Mouse (Mus musculus): Measurements from ENCODE around the gene Adam15. TPM values are rescaled to one million over a fixed set of nuclear protein-coding genes. Genes with fewer than 3 reads are reported as not detected.

Gene Adam15
- polyA plus RNA-seq, 1 experiment from 2014 or later: 28.4 TPM

DNA sequence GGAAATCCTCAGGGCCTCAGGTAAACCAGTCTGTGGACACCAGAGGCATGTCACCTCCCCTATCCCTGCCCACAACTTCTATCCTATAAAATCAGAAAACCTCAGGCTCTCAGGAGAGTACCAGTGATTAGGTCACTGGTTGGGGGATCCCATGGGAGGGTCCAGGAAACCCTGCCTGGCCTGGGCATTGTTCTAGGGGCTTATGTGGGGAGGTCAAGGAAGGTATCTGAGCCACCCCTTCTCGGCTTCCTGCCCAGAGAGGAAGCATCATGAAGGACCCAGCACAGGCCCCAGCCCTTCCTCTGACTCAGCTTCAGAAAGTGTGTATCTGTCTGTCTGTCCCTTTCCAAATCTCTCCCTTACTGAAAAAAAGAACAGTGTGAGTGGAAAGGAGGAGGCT lies 1.9 kb downstream of the Adam15 start:
- Histone ChIP-seq H3K4me2 (ENCODE audit: low read depth, low read length, severe bottlenecking) (no peak overlapping the region), H3K4me1 (replicated peaks; ENCODE audit: control insufficient read depth, insufficient read depth, low read length) (peaks cover 8% of the 10 kb centered on the region), H3K27me3 (ENCODE audit: control insufficient read depth, insufficient read depth, low read length) (0 out of 2 replicates have a peak, but pooled peaks cover 4% of the 10 kb centered on the region), H3K9me3 (ENCODE audit: control insufficient read depth, low read length) (no peaks in the 10 kb centered on the region), H3K9ac (ENCODE audit: low read length) (no peak overlapping the region), H3K36me3 (ENCODE audit: control insufficient read depth, insufficient read depth, low read length) (no peaks in the 10 kb centered on the region), H3K4me3 (ENCODE audit: low read depth, low read length) (no peak overlapping the region), H3K27ac (ENCODE audit: low read depth, low read length) (no peak overlapping the region)
- no peak for DNase-seq (ENCODE audit: low spot score)
- WGBS: 45% methylated on average over 1 of the region's 1 CpGs
- ATAC-seq (replicated peaks; ENCODE audit: low FRiP score): no peak

DNA sequence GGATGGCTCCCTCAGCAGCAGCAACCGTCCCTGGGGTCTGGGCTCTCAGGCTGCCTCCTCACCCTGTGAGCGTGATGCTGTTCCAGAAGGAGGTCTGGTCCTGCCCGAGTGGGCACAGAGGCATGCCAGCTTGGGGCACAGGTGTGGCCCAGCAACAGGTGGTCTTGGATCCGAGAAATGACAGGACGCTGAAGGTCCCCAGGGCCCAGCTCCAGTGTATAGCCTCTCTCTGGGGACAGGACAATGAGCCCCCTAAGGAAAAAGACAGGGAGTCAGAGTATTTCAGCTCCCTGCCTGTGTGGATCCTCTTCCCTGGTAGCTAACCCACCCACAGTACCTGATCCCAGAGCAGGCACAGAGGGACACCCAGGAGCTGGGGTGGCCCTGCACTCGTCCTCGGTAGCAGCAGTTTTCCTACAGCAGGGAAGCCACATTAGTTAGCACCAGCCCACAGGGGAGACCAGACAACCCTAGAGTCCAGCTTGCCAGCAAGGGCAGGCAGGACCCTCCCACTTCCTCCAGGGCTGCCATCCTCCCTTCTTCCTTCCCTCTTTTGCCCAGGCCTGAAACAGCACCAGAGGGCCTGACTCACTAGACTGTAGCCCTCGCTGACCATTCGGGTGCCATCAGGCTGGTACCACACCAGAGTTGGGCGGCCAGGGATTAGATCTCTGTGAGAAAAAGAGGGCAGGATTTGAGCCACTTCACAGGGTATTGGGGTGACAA lies 2.8 kb downstream of the Adam15 start:
- peaks cover 8% of the 10 kb centered on the region for H3K4me1 ChIP-seq (replicated peaks; ENCODE audit: control insufficient read depth, insufficient read depth, low read length)
- DNase-seq (ENCODE audit: low spot score): no peak
- no peak overlapping the region for H3K4me3 ChIP-seq (ENCODE audit: low read depth, low read length)
- no peaks in the 10 kb centered on the region for H3K9me3 ChIP-seq (ENCODE audit: control insufficient read depth, low read length)
- 87% methylated on average over 10 of the region's 10 CpGs for WGBS
- H3K9ac ChIP-seq (ENCODE audit: low read length): no peak overlapping the region
- no peak overlapping the region for H3K4me2 ChIP-seq (ENCODE audit: low read depth, low read length, severe bottlenecking)
- no peak overlapping the region for H3K27ac ChIP-seq (ENCODE audit: low read depth, low read length)
- H3K27me3 ChIP-seq (ENCODE audit: control insufficient read depth, insufficient read depth, low read length): 0 out of 2 replicates have a peak, but pooled peaks cover 4% of the 10 kb centered on the region
- no peaks in the 10 kb centered on the region for H3K36me3 ChIP-seq (ENCODE audit: control insufficient read depth, insufficient read depth, low read length)
- no peak for ATAC-seq (replicated peaks; ENCODE audit: low FRiP score)

DNA sequence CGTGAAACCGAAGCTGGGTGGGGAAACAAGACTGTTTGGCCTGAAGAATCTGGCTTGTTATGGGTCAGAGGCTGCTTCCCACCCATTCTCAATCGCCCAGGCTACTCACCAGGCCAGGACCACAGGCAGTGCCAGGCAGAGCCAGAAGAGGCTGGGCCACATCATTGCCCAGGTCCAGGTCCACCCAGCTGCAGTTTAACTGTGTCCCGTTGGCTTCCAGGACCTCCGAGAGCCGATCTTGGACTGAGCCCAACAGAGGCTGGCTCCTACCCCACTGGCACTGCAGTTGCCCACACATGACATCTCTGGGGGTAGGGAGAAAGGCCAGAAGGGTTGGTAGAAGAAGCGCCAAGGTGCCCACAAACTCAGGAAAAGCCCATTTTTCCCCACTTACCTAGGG lies 6.5 kb downstream of the Adam15 start:
- H3K9ac ChIP-seq (ENCODE audit: low read length): no peak overlapping the region
- 88% methylated on average over 7 of the region's 7 CpGs for WGBS
- H3K4me1 ChIP-seq (replicated peaks; ENCODE audit: control insufficient read depth, insufficient read depth, low read length): peaks cover 6% of the 10 kb centered on the region
- no peaks in the 10 kb centered on the region for H3K9me3 ChIP-seq (ENCODE audit: control insufficient read depth, low read length)
- no peak overlapping the region for H3K27ac ChIP-seq (ENCODE audit: low read depth, low read length)
- DNase-seq (ENCODE audit: low spot score) (no peak), ATAC-seq (replicated peaks; ENCODE audit: low FRiP score) (no peak)
- no peak overlapping the region for H3K4me2 ChIP-seq (ENCODE audit: low read depth, low read length, severe bottlenecking)
- no peak overlapping the region for H3K4me3 ChIP-seq (ENCODE audit: low read depth, low read length)
- H3K36me3 ChIP-seq (ENCODE audit: control insufficient read depth, insufficient read depth, low read length): no peaks in the 10 kb centered on the region
- H3K27me3 ChIP-seq (ENCODE audit: control insufficient read depth, insufficient read depth, low read length): no peaks in the 10 kb centered on the region

DNA sequence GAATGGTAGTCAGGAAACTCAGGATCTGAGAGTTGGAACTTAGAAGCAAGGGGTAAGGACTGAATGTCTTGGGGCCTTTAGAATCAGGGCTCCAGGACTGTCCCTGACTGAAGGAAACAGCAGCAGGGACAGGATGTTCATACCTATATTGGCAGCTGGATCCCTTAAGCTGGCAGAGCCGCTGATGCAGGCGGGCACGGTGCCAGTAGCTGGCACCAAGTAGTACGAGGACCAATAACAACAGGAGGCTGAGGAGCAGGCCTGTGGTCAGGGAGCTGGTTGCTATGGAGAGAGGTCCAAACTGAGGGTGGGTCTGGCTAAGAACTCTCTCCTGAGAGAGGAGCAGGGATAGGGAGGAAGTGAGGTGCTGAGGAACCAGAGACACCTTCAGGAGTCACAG lies 8.0 kb downstream of the Adam15 start:
- ATAC-seq (replicated peaks; ENCODE audit: low FRiP score) (no peak), DNase-seq (ENCODE audit: low spot score) (no peak)
- Histone ChIP-seq H3K36me3 (ENCODE audit: control insufficient read depth, insufficient read depth, low read length) (no peaks in the 10 kb centered on the region), H3K4me3 (ENCODE audit: low read depth, low read length) (no peak overlapping the region), H3K4me1 (replicated peaks; ENCODE audit: control insufficient read depth, insufficient read depth, low read length) (peaks cover 8% of the 10 kb centered on the region), H3K9ac (ENCODE audit: low read length) (no peak overlapping the region), H3K4me2 (ENCODE audit: low read depth, low read length, severe bottlenecking) (no peak overlapping the region), H3K27ac (ENCODE audit: low read depth, low read length) (no peak overlapping the region), H3K27me3 (ENCODE audit: control insufficient read depth, insufficient read depth, low read length) (no peaks in the 10 kb centered on the region), H3K9me3 (ENCODE audit: control insufficient read depth, low read length) (no peaks in the 10 kb centered on the region)
- WGBS: 89% methylated on average over 4 of the region's 4 CpGs

DNA sequence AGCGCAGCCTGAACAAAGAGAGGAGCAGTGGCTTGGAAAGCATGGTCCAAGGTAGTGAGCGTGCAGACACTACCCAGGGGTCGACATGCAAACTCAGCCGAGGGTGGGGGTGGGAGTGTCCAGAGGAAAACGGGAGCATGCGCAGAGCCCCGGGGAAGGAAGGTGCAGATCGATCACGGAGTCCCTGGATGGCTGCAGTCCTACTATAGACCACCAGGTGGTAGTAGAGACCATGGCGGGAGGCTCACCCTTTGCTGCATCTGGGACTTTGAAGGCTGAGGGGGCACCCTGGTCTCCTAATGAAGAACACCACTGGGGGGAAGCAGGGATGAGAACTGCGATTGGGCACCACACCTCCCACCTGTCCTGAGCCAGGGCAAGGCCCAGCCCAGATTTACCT lies 9.3 kb downstream of the Adam15 start:
- H3K9ac ChIP-seq (ENCODE audit: low read length): peak overlapping the region; percentile 45
- ATAC-seq (replicated peaks; ENCODE audit: low FRiP score) (peak; percentile 19; the same call in 1 of the 2 replicates), DNase-seq (ENCODE audit: low spot score) (peak; percentile 91)
- peaks cover 17% of the 10 kb centered on the region for H3K4me1 ChIP-seq (replicated peaks; ENCODE audit: control insufficient read depth, insufficient read depth, low read length)
- H3K27ac ChIP-seq (ENCODE audit: low read depth, low read length): no peak overlapping the region
- H3K4me3 ChIP-seq (ENCODE audit: low read depth, low read length): peak overlapping the region; percentile 14
- H3K27me3 ChIP-seq (ENCODE audit: control insufficient read depth, insufficient read depth, low read length): no peaks in the 10 kb centered on the region
- no peaks in the 10 kb centered on the region for H3K36me3 ChIP-seq (ENCODE audit: control insufficient read depth, insufficient read depth, low read length)
- peak overlapping the region; percentile 41 for H3K4me2 ChIP-seq (ENCODE audit: low read depth, low read length, severe bottlenecking)
- no peaks in the 10 kb centered on the region for H3K9me3 ChIP-seq (ENCODE audit: control insufficient read depth, low read length)
- 3% methylated on average over 11 of the region's 11 CpGs for WGBS

DNA sequence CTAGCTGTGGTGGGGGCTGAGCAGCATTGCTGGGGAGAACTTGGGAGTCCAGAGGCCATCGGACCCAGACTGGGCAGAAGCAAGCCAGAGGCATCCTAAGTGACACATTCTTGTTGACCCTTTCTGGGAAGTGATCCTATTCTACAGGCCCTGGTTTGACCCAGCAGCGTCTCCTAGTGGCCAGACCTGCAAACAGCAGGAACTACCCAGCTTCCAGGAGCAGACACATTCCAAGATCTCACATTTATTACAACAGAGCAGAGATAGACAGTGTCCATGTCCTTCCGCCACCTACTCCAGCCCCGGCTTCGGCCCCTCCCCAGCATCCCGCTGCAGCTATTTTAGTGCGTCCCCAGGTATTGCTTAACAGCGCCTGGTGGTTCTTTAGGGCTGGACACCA lies 10.4 kb downstream of the Adam15 start:
- Histone ChIP-seq H3K9me3 (ENCODE audit: control insufficient read depth, low read length) (no peaks in the 10 kb centered on the region), H3K4me2 (ENCODE audit: low read depth, low read length, severe bottlenecking) (no peak overlapping the region), H3K36me3 (ENCODE audit: control insufficient read depth, insufficient read depth, low read length) (no peaks in the 10 kb centered on the region), H3K27ac (ENCODE audit: low read depth, low read length) (no peak overlapping the region), H3K27me3 (ENCODE audit: control insufficient read depth, insufficient read depth, low read length) (no peaks in the 10 kb centered on the region), H3K9ac (ENCODE audit: low read length) (no peak overlapping the region), H3K4me3 (ENCODE audit: low read depth, low read length) (no peak overlapping the region), H3K4me1 (replicated peaks; ENCODE audit: control insufficient read depth, insufficient read depth, low read length) (peaks cover 17% of the 10 kb centered on the region)
- peak; percentile 90 for DNase-seq (ENCODE audit: low spot score)
- no peak for ATAC-seq (replicated peaks; ENCODE audit: low FRiP score)
- 24% methylated on average over 8 of the region's 8 CpGs for WGBS

DNA sequence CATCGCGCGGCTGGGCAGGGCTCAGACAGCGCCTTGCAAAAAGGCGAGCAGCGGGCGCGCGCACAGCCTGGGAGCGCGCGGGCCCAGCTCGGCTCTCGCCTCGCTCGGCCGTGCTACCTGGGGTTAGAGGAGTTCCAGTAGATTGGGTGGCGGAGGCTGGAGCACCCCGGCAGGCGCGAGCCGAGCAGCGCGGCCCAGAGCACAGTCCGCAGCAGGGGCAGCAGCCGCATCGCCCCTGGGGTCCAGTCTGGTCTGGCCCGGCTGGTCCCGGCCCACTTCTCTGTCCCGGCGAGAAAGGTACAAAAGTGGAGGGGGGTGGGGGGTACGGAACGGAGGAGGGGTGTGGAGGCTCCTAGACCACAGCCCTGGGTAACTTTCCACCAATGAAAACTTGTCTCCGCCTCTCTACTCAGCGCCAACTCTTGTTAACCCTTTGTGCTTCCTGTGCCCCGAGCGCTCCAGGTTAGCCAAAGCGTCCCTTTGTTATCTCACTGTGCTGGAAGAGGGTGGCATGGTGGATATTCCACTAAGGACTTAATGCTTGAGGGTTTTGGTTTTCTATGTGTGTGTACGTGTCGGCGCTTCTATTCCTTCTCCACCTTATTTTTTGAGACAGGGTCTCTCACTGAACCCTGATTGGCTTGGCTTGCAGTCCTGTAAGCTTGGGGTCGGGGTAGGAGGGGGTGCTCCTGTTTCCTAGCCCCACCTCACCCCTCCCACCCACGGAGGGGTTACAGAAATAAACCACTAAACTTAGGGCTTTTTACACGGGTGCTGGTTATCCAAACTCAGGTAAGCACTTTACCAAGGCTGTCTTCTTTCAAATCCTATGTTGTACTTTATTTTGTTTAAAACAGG lies 11.8 kb downstream of the Adam15 start, which contains the start of gene Efna4:
Efna4 (minus strand) TSS at position 308 of the 858 bp plus-strand sequence.
- H3K9me3 ChIP-seq (ENCODE audit: control insufficient read depth, low read length): no peaks in the 10 kb centered on the region
- peak within 1 kb of the TSS; percentile 76 for H3K4me2 ChIP-seq (ENCODE audit: low read depth, low read length, severe bottlenecking)
- no peaks in the 10 kb centered on the region for H3K27me3 ChIP-seq (ENCODE audit: control insufficient read depth, insufficient read depth, low read length)
- H3K27ac ChIP-seq (ENCODE audit: low read depth, low read length): peak within 1 kb of the TSS; percentile 82
- peaks cover 17% of the 10 kb centered on the region for H3K4me1 ChIP-seq (replicated peaks; ENCODE audit: control insufficient read depth, insufficient read depth, low read length)
- WGBS: under 1% methylated on average over 44 of the region's 44 CpGs
- DNase-seq (ENCODE audit: low spot score) (peak; percentile 87), ATAC-seq (replicated peaks; ENCODE audit: low FRiP score) (peak; percentile 81)
- peak within 1 kb of the TSS; percentile 83 for H3K4me3 ChIP-seq (ENCODE audit: low read depth, low read length)
- H3K36me3 ChIP-seq (ENCODE audit: control insufficient read depth, insufficient read depth, low read length): 0 out of 2 replicates have a peak, but pooled peaks cover 3% of the 10 kb centered on the region
- H3K9ac ChIP-seq (ENCODE audit: low read length): peak within 1 kb of the TSS; percentile 91

DNA sequence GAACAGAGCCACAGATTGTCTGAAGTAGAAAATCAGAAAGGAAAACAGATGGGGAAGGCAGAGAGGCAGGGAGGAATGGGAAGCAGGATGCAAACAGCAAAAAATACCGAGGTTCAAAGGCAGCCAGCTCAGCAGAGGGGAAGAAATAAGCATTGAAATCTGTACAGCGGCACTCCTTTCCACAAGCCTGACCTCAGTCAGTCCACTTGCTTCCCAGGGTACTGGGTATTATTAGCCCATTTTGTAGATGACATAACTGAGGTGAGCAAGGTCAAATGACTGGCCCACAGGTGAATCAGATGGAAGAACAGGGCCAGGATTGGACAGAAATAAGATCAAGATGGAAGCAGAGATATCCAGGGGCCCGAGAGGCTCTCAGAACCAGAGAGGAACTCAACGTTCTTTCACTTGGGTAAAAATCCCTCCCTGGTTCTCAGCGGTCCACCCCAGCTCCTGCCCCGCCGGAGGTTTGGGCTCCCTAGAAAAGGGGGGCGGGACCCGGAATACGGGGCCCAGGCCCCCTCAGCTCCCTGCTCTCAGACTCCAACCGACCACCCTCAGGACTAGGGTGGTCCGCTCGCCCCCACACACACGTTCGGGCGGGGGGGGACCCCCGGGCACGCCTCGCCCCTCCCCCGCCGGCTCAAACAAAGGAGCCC lies 12.6 kb downstream of the Adam15 start:
- no peaks in the 10 kb centered on the region for H3K27me3 ChIP-seq (ENCODE audit: control insufficient read depth, insufficient read depth, low read length)
- DNase-seq (ENCODE audit: low spot score) (no peak), ATAC-seq (replicated peaks; ENCODE audit: low FRiP score) (peak; percentile 52)
- peak overlapping the region; percentile 82 for H3K27ac ChIP-seq (ENCODE audit: low read depth, low read length)
- H3K36me3 ChIP-seq (ENCODE audit: control insufficient read depth, insufficient read depth, low read length): 0 out of 2 replicates have a peak, but pooled peaks cover 3% of the 10 kb centered on the region
- H3K4me3 ChIP-seq (ENCODE audit: low read depth, low read length): peak overlapping the region; percentile 83
- H3K4me1 ChIP-seq (replicated peaks; ENCODE audit: control insufficient read depth, insufficient read depth, low read length): peaks cover 23% of the 10 kb centered on the region
- under 1% methylated on average over 21 of the region's 21 CpGs for WGBS
- H3K9me3 ChIP-seq (ENCODE audit: control insufficient read depth, low read length): no peaks in the 10 kb centered on the region
- H3K9ac ChIP-seq (ENCODE audit: low read length): peak overlapping the region; percentile 91
- peak overlapping the region; percentile 76 for H3K4me2 ChIP-seq (ENCODE audit: low read depth, low read length, severe bottlenecking)

Measured in forebrain, embryonic 11.5 days (tissue).